Mouse (Mus musculus): ENCODE measurements around the gene Mars2. TPM values are rescaled to one million over a fixed set of nuclear protein-coding genes. Genes with fewer than 3 reads are reported as not detected.

Mars2 gene
- 4.2 TPM in 2 replicates for polyA plus RNA-seq (2016; fragmentation: Nextera tagmentation; extraction: Ambion mirVana)

GRCm38 (mm10) chr1:55236890-55237642 lies at the start of gene Mars2:
Mars2 (plus strand) TSS chr1:55237177.
- peak; percentile 97 for ATAC-seq
- Histone ChIP-seq H3K9me3 (replicated peaks) (no peaks in the 10 kb centered on the region), H3K27ac (peak within 1 kb of the TSS; percentile 89), H3K27me3 (replicated peaks) (0 out of 2 replicates have a peak, but pooled peaks cover 3% of the 10 kb centered on the region), H3K36me3 (peaks cover 8% of the 10 kb centered on the region), H3K4me1 (peaks cover 43% of the 10 kb centered on the region), H3K9ac (peak within 1 kb of the TSS; percentile 85), H3K4me3 (peak within 1 kb of the TSS; percentile 74), H3K4me2 (peak within 1 kb of the TSS; percentile 92)
- WGBS (ENCODE audit: insufficient replicate concordance), result under 1% methylated on average over 82 of the region's 82 CpGs

- 0 out of 2 replicates have a peak, but pooled peaks cover 7% of the 10 kb centered on the region for H3K27me3 ChIP-seq (replicated peaks)
- peak overlapping the region; percentile 42 for H3K4me2 ChIP-seq
- WGBS (ENCODE audit: insufficient replicate concordance), result 40% methylated on average over 8 of the region's 8 CpGs
- no peak overlapping the region for H3K27ac ChIP-seq
- no peak overlapping the region for H3K9ac ChIP-seq
- H3K4me3 ChIP-seq, result no peak overlapping the region
- no peaks in the 10 kb centered on the region for H3K9me3 ChIP-seq (replicated peaks)
- H3K36me3 ChIP-seq, result no peaks in the 10 kb centered on the region
- peaks cover 16% of the 10 kb centered on the region for H3K4me1 ChIP-seq
- no peak for ATAC-seq
These were observed 45.0 kb upstream of the Mars2 start for GRCm38 (mm10) chr1:55192015-55192414.

GRCm38 (mm10) chr1:55192824-55193223 lies 44.2 kb upstream of the Mars2 start:
- no peak overlapping the region for H3K4me3 ChIP-seq
- 31% methylated on average over 3 of the region's 3 CpGs for WGBS (ENCODE audit: insufficient replicate concordance)
- no peak for ATAC-seq

GRCm38 (mm10) chr1:55193316-55193715 lies 43.7 kb upstream of the Mars2 start:
- peak; percentile 27; the same call in 1 of the 2 replicates for ATAC-seq
- WGBS (ENCODE audit: insufficient replicate concordance), result 45% methylated on average over 2 of the region's 2 CpGs
- no peak overlapping the region for H3K9ac ChIP-seq
- H3K4me1 ChIP-seq, result peaks cover 19% of the 10 kb centered on the region
- H3K36me3 ChIP-seq, result no peaks in the 10 kb centered on the region
- H3K27ac ChIP-seq, result 0 out of 2 replicates have a peak overlapping the region, but pooled peaks have one; percentile 18
- H3K27me3 ChIP-seq (replicated peaks), result 0 out of 2 replicates have a peak, but pooled peaks cover 7% of the 10 kb centered on the region
- H3K4me3 ChIP-seq, result no peak overlapping the region
- no peaks in the 10 kb centered on the region for H3K9me3 ChIP-seq (replicated peaks)
- H3K4me2 ChIP-seq, result no peak overlapping the region

More at GRCm38 (mm10) chr1:55192824-55193223, 44.2 kb upstream of the Mars2 start:
- Histone ChIP-seq H3K4me2 (no peak overlapping the region), H3K9ac (no peak overlapping the region), H3K27ac (0 out of 2 replicates have a peak overlapping the region, but pooled peaks have one; percentile 18), H3K4me1 (peaks cover 14% of the 10 kb centered on the region), H3K9me3 (replicated peaks) (no peaks in the 10 kb centered on the region), H3K27me3 (replicated peaks) (0 out of 2 replicates have a peak, but pooled peaks cover 7% of the 10 kb centered on the region), H3K36me3 (no peaks in the 10 kb centered on the region)

GRCm38 (mm10) chr1:55194064-55194915 lies 42.7 kb upstream of the Mars2 start:
- Histone ChIP-seq H3K4me2 (no peak overlapping the region), H3K27ac (no peak overlapping the region), H3K9me3 (replicated peaks) (no peaks in the 10 kb centered on the region), H3K27me3 (replicated peaks) (0 out of 2 replicates have a peak, but pooled peaks cover 7% of the 10 kb centered on the region), H3K36me3 (no peaks in the 10 kb centered on the region), H3K9ac (no peak overlapping the region), H3K4me1 (peaks cover 29% of the 10 kb centered on the region), H3K4me3 (no peak overlapping the region)
- WGBS (ENCODE audit: insufficient replicate concordance), result 67% methylated on average over 19 of the region's 19 CpGs
- no peak for ATAC-seq

- no peaks in the 10 kb centered on the region for H3K36me3 ChIP-seq
- H3K4me1 ChIP-seq, result peaks cover 36% of the 10 kb centered on the region
- H3K27ac ChIP-seq, result no peak overlapping the region
- H3K27me3 ChIP-seq (replicated peaks), result 0 out of 2 replicates have a peak, but pooled peaks cover 7% of the 10 kb centered on the region
- no peaks in the 10 kb centered on the region for H3K9me3 ChIP-seq (replicated peaks)
- H3K4me3 ChIP-seq, result no peak overlapping the region
- 66% methylated on average over 4 of the region's 4 CpGs for WGBS (ENCODE audit: insufficient replicate concordance)
- no peak for ATAC-seq
- H3K4me2 ChIP-seq, result no peak overlapping the region
- no peak overlapping the region for H3K9ac ChIP-seq
These were observed 42.0 kb upstream of the Mars2 start for GRCm38 (mm10) chr1:55195021-55195420.

GRCm38 (mm10) chr1:55196327-55197003 lies 40.5 kb upstream of the Mars2 start:
- ATAC-seq, result no peak
- H3K9me3 ChIP-seq (replicated peaks), result no peaks in the 10 kb centered on the region
- WGBS (ENCODE audit: insufficient replicate concordance), result 53% methylated on average over 6 of the region's 6 CpGs
- 0 out of 2 replicates have a peak, but pooled peaks cover 7% of the 10 kb centered on the region for H3K27me3 ChIP-seq (replicated peaks)
- peaks cover 39% of the 10 kb centered on the region for H3K4me1 ChIP-seq
- no peak overlapping the region for H3K9ac ChIP-seq
- no peak overlapping the region for H3K27ac ChIP-seq
- no peaks in the 10 kb centered on the region for H3K36me3 ChIP-seq
- no peak overlapping the region for H3K4me3 ChIP-seq
- H3K4me2 ChIP-seq, result no peak overlapping the region

- Histone ChIP-seq H3K9me3 (replicated peaks) (no peaks in the 10 kb centered on the region), H3K4me3 (no peak overlapping the region), H3K9ac (0 out of 2 replicates have a peak overlapping the region, but pooled peaks have one; percentile 25), H3K27me3 (replicated peaks) (0 out of 2 replicates have a peak, but pooled peaks cover 7% of the 10 kb centered on the region), H3K36me3 (no peaks in the 10 kb centered on the region), H3K4me2 (peak overlapping the region; percentile 44), H3K4me1 (peaks cover 37% of the 10 kb centered on the region), H3K27ac (0 out of 2 replicates have a peak overlapping the region, but pooled peaks have one; percentile 39)
- 20% methylated on average over 3 of the region's 3 CpGs for WGBS (ENCODE audit: insufficient replicate concordance)
- ATAC-seq, result peak; percentile 97
These were observed 38.3 kb upstream of the Mars2 start for GRCm38 (mm10) chr1:55198719-55199118.

- 70% methylated on average over 18 of the region's 18 CpGs for WGBS (ENCODE audit: insufficient replicate concordance)
These were observed 34.9 kb upstream of the Mars2 start for GRCm38 (mm10) chr1:55201850-55202752.

GRCm38 (mm10) chr1:55205808-55206327 lies 31.1 kb upstream of the Mars2 start:
- Histone ChIP-seq H3K9me3 (replicated peaks) (no peaks in the 10 kb centered on the region), H3K27me3 (replicated peaks) (no peaks in the 10 kb centered on the region), H3K4me1 (peaks cover 15% of the 10 kb centered on the region), H3K4me3 (no peak overlapping the region), H3K9ac (no peak overlapping the region), H3K27ac (no peak overlapping the region), H3K36me3 (no peaks in the 10 kb centered on the region), H3K4me2 (no peak overlapping the region)
- 67% methylated on average over 5 of the region's 5 CpGs for WGBS (ENCODE audit: insufficient replicate concordance)
- ATAC-seq, result no peak

More at GRCm38 (mm10) chr1:55201850-55202752, 34.9 kb upstream of the Mars2 start:
- Histone ChIP-seq H3K27ac (no peak overlapping the region), H3K4me2 (no peak overlapping the region), H3K27me3 (replicated peaks) (no peaks in the 10 kb centered on the region), H3K36me3 (no peaks in the 10 kb centered on the region), H3K4me3 (no peak overlapping the region), H3K9me3 (replicated peaks) (no peaks in the 10 kb centered on the region), H3K9ac (no peak overlapping the region), H3K4me1 (peaks cover 31% of the 10 kb centered on the region)
- ATAC-seq, result no peak
